Mouse (Mus musculus) CD8-positive naive resting alpha-beta T cell, adult 2 months (primary cell): ENCODE results near the gene Dedd.
"Not testable (repeated sequence)": the region's sequence is repeated elsewhere in the genome, so short reads cannot be mapped to it uniquely, and the experiment has no call there.

Experiments used
- DNase-seq, 2 experiments: peaks; one replicate each; pipeline ENCODE4 v3.0.0; 2022; ENCODE audit warnings: low read depth in 2 of 2, low spot score in 2 of 2

Dedd gene

GRCm38 (mm10) chr1:171328839-171329432, at the start of gene Dedd:
TSS of gene Dedd (plus strand) at chr1:171329145.
- peak; percentile 86 to 87 for DNase-seq

GRCm38 (mm10) chr1:171279721-171280120, 49.2 kb upstream of the Dedd start:
- DNase-seq, result no peak

- DNase-seq, result no peak
Observed at GRCm38 (mm10) chr1:171280250-171280915, 48.6 kb upstream of the Dedd start.

DNA sequence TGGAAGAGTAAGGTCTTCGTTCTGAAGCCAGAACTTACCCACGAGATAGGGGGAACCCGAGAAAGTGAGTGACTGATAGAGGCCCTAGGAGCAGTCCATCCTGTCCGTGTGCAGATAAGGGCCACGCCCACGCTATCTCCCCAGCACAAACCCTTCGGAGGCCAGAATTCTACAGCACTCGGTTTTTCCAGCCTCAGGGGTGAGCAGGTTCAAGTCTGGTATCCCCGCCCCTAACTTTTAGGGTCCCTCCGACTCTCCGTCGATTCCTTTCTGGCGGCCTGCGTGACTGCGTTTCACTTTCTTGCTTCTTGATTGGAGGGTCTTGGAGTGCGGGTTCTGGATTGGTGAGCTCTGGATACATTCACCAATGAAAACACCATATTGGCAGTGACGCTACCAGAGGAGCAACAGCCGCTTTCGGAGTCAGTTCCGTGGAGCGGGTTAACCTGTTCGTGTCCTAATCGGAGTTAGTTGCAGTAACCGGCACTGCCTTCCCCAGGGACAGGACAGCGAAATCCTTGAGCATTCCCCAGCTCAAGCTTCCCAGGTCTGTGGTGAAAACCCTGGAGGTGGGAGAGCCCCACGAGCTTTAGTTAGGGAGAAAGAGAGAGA, 47.9 kb upstream of the Dedd start, which contains the start of gene Ppox:
Gene Ppox, minus strand, starts transcription at position 271 of the 612 bp plus-strand sequence.
- DNase-seq, result peak; percentile 89 to 91

DNA sequence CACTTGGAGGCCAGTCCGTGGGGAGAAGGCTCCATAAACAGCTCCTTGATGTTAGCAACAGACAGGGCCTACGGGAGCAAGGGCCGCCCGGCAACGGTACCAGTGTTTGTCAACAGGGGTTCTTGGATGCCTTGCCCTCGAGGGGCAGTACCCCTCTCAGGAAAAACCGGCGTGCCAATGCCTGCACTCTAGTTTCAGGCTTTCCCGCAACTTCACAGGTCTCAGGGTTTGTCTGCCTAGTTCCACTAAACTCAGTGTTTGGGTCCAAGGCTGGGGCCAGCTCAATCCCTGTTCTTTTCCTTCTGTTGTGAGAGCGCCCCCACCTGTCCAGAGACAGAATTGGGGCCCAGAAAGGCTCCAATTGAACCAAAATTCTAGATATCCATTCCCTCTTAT, 47.4 kb upstream of the Dedd start:
- DNase-seq, result peak; percentile 56 to 74

- DNase-seq, result no peak
Observed at GRCm38 (mm10) chr1:171282086-171282805, 46.7 kb upstream of the Dedd start.

- DNase-seq, result no peak
Observed at GRCm38 (mm10) chr1:171283188-171284160, 45.5 kb upstream of the Dedd start.

DNA sequence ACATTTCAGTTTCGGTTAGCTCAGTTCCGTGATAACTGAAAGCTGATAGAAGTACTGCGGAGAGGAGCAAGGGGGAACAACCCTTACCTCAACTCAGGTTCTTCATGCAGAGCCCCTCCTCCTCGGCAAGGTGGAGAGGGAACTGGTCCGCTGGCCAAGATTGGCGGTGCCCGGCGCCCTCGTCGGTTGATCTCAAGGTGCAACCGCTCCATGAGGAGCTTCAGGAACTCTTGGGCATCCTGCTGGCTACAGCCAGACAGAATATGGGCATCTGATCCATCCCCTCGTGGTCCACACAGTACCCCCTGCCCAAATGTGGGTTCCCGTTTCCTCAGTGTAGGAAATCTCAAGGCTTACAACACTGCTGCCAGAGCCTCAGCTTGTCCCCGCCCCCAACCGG, 44.5 kb upstream of the Dedd start:
- DNase-seq, result no peak

GRCm38 (mm10) chr1:171285096-171285892, 43.7 kb upstream of the Dedd start:
- DNase-seq, result no peak

DNA sequence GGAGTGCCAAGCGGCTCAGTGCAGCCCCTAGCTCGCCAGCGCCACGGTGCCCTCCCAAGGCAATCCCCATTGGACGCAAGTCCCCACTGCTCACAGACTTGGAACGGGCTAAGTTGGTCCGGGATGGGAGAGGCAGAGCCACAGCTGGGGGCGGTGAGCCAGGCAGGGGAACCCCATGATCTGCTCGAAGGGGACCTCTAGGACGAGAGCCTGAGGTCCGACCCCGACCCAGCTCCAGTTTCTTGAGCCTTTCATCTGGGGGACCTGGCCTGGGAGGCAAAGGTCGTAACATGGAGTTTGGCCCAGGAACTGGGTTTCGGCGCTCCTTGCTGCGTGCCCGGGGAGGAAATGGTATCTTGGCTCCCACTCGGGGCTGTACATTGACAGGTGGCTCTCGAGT, 42.4 kb upstream of the Dedd start:
- no peak for DNase-seq

GRCm38 (mm10) chr1:171287136-171288081, 41.5 kb upstream of the Dedd start, which contains the start of gene Usp21:
TSS of gene Usp21 (minus strand) at chr1:171287991.
- DNase-seq, result peak; percentile 85 to 88

- no peak for DNase-seq
Observed at GRCm38 (mm10) chr1:171288328-171288727, 40.6 kb upstream of the Dedd start.

- DNase-seq, result no peak
Observed at GRCm38 (mm10) chr1:171293351-171293750, 35.6 kb upstream of the Dedd start.

- DNase-seq, result no peak
Observed at GRCm38 (mm10) chr1:171293906-171294297, 35.0 kb upstream of the Dedd start.

GRCm38 (mm10) chr1:171294298-171295062, 34.5 kb upstream of the Dedd start, which contains the start of gene Ufc1:
TSS of gene Ufc1 (minus strand) at chr1:171295024.
- DNase-seq, result peak; percentile 79

DNA sequence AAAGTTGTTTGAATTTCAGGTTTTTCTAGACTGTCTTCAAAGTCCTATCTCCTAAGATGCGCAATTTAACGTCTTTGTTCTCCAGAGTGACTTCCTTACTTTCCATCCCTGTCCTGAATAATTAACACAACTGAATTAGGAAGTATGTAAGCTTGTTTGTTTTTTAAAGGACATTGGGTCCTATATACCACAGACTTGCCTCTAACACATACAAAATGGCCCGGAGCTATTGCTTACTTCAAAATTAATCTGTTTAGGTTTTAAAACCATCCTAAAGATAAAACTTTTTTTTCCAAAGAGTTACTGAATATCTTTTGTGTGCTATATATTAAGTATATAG, 33.9 kb upstream of the Dedd start:
- DNase-seq, result no peak

- DNase-seq, result no peak
Observed at GRCm38 (mm10) chr1:171298226-171298625, 30.7 kb upstream of the Dedd start.

DNA sequence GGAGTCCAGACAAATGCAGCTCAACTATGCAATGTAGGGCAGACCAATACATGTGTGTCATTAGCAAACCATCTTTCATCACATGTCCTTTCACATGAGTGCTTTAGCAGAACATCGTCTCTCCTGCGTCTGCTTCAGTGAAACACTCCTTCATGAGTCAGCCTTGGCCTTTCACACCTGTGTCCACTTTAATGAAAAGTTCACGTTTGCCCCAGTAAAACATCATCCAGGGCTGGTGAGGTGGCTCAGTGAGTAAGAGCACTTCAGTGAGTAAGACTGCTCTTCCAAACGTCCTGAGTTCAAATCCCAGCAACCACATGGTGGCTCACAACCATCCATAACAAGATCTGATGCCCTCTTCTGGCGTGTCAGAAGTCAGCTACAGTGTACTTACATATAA, 22.8 kb upstream of the Dedd start:
- not testable (repeated sequence) for DNase-seq
